Mouse (Mus musculus) cerebellum, adult 2 months (tissue): Measurements from ENCODE around the gene Fam184a.

Source experiments
- CTCF ChIP-seq: fragments of 200-500 bp; IDR thresholded peaks from 2 replicates; pipeline ENCODE4 v1.5.1; 2011; ENCODE audit warnings: low read depth, mild to moderate bottlenecking, control low read depth, low read length, moderate library complexity, borderline replicate concordance; ENCODE audit not compliant: insufficient read depth
- POLR2A ChIP-seq: fragments of 200-500 bp; IDR thresholded peaks from 2 replicates; pipeline ENCODE4 v1.6.1; 2011; ENCODE audit warnings: low read length, control low read depth, borderline replicate concordance; ENCODE audit not compliant: insufficient read depth

DNA sequence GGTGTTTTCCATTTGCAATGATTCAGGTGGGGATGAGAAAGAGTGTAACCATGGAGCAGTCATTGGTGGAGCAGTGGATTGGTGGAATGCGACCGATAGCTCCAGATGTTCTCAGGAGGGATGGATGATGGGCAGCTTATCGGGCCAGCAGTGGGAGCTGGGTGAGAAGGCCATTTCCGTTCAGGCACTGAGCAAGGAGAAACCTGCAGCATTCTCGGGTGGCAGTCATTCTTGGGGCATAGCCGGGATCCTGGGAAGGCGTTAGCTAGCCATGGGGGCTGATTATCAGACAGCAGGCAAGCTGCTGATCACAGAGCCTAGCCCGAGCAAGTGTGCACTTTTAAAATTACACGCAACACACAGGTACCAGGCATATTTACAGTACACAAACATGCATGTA lies 46.4 kb downstream of the Fam184a start:
- TF ChIP-seq POLR2A, result no peak
- TF ChIP-seq CTCF, result no peak
